Mouse (Mus musculus): ENCODE data around the gene Iqschfp.

The Iqschfp gene

GRCm38 (mm10) chr3:68243239-68243638 lies 351.2 kb downstream of the Iqschfp start:
- no peak for DNase-seq

GRCm38 (mm10) chr3:68246154-68246553 lies 354.1 kb downstream of the Iqschfp start:
- peak; percentile 42 for DNase-seq

- DNase-seq = peak; percentile 10
Measured at GRCm38 (mm10) chr3:68250589-68250988, 358.6 kb downstream of the Iqschfp start.

GRCm38 (mm10) chr3:68252335-68252734 lies 360.3 kb downstream of the Iqschfp start:
- DNase-seq = no peak

DNA sequence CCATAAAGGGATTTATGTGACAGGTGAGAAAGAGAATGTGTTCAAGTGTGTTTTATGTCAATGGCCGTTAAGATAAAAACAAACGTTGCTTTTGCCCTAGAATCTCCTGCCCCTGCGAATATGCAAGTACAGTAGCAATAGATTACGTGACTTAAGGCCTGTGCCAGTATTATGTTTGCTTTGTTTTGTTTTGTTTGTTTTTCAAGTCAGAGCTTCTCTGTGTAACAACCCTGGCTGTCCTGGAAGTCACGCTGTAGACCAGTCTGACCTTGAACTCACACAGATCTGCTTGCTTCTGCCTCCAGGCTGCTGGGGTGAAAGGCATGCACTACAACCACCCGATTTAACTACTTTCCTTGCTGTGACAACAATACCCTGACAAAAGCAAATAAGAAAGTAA lies 370.3 kb downstream of the Iqschfp start:
- DNase-seq = no peak

- DNase-seq = no peak
Measured at GRCm38 (mm10) chr3:68267905-68268304, 375.9 kb downstream of the Iqschfp start.

DNA sequence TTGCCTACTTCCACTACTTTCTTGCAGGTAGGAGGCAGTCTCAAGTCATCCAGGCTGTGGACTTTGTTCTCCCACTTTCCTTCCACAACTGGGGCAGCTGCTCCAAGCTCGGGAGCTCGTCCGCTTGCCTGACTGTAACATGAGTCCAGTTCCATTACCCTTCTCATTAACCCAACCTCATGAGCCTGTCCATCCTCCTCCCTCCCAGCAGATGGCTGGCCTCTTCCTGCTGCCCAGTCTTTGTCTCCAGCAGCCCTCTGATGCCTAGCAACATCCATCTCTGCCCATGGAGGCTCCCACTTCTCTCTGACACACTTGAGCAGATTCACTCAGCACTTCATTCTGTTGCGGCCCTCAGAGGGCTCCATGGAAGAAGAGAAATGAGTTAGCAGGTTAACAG lies 377.2 kb downstream of the Iqschfp start:
- no peak for DNase-seq

- DNase-seq = no peak
Measured at GRCm38 (mm10) chr3:68270246-68270645, 378.2 kb downstream of the Iqschfp start.

GRCm38 (mm10) chr3:68271457-68271856 lies 379.4 kb downstream of the Iqschfp start:
- no peak for DNase-seq

GRCm38 (mm10) chr3:68271881-68272280 lies 379.8 kb downstream of the Iqschfp start:
- no peak for DNase-seq

- DNase-seq = no peak
Measured at GRCm38 (mm10) chr3:68282844-68283594, 391.0 kb downstream of the Iqschfp start.

DNA sequence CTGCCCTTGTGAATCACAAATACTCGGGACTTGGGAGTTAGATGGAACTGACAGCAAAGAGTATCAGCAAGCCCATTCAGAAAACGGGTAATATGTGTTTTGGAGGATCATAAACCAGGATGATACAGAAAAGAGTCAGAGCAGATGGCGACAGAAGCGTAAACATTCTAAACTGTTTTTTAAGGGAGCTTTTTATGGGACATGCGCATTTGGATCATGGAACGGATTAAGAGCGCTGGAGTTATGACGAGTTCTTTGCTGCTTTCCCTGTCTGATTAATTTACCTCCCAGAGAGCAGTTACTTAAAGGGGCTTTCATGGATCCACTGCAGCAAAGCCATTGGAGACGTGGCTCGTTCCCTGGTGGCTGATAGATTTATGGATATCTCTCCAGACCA lies 391.6 kb downstream of the Iqschfp start:
- no peak for DNase-seq

GRCm38 (mm10) chr3:68284500-68284899 lies 392.5 kb downstream of the Iqschfp start:
- DNase-seq = no peak

DNA sequence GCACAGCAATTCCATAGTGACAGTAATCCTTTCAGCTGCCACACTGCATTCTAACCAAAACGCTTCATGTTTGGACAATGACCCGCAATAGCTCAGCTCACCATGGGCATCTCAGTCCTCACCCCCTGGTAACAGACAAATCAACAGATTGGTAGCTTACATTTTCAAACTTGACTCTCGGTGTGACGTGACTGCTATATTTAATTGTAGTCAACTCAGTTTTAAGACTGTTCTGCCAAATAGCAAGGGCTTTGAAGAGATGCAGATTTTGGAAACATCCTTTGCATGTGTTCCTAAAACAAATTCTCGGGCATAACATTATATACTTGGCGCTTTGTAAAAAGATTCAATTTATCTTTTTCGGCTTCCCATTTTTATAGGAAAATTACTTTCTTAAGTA lies 404.7 kb downstream of the Iqschfp start:
- DNase-seq = no peak

DNA sequence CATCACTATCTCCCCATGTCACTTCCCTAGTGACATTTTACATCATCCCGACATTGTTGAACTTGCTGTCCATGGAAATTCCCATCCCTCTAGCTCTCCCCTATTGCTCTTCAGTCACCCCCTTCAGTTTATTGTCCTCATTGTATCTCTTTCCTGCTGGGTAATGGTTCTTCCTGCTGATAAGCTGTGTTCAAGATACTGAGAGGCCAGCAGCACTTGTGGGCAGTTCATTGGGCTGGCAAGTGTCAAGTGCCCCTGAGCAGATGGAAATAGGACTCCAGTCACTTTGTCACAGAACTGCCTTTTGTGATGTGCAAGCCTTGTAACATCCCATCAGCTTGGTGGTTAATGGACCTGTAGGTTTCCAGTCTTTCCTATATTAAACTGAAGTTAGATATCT lies 413.6 kb downstream of the Iqschfp start:
- no peak for DNase-seq

GRCm38 (mm10) chr3:68306726-68307125 lies 414.7 kb downstream of the Iqschfp start:
- no peak for DNase-seq

- DNase-seq = no peak
Measured at GRCm38 (mm10) chr3:68325575-68325974, 433.5 kb downstream of the Iqschfp start.

- no peak for DNase-seq
Measured at GRCm38 (mm10) chr3:68332515-68332914, 440.5 kb downstream of the Iqschfp start.

DNA sequence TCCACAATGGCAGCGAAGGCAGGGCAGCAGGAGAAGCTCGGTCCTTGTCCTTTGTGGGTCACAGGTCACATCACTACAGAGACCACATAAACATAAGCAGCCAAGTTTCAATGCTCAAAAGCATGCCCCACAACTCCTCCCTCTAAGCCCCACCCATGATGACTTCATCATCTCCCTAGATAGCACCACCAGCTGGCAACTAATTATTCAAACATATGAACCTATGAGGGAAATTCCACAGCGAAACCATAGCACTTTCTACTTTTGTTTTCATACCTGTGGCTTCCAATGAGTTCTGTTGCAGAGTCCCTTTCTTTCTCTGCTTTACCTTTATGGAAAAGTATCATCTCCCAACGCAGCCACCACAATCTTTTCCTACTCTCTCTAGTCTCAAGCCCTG lies 443.5 kb downstream of the Iqschfp start:
- no peak for DNase-seq

DNA sequence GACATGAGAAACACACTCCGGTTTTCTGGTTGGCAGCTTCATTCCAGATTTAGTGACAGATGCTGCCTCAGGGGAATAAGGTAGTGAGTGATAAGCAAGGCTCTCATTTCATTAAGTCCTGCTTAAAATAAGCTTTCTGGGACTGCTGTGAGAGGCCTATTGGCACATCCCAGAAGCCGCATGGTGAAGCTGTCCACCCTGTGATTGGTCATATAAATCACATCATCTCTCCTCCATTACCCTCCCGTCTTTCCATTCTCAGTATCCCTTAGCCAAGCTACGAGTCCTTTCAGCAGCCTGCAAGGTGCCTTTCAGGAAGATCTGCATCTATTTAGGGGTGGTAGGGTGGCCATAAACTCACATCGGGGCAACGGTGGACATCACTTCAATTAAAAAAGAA lies 458.6 kb downstream of the Iqschfp start:
- no peak for DNase-seq

GRCm38 (mm10) chr3:68351461-68351860 lies 459.4 kb downstream of the Iqschfp start:
- no peak for DNase-seq

GRCm38 (mm10) chr3:68352961-68353360 lies 460.9 kb downstream of the Iqschfp start:
- no peak for DNase-seq

GRCm38 (mm10) chr3:68353492-68353891 lies 461.5 kb downstream of the Iqschfp start:
- DNase-seq = no peak

- DNase-seq = no peak
Measured at GRCm38 (mm10) chr3:68356516-68356915, 464.5 kb downstream of the Iqschfp start.

DNA sequence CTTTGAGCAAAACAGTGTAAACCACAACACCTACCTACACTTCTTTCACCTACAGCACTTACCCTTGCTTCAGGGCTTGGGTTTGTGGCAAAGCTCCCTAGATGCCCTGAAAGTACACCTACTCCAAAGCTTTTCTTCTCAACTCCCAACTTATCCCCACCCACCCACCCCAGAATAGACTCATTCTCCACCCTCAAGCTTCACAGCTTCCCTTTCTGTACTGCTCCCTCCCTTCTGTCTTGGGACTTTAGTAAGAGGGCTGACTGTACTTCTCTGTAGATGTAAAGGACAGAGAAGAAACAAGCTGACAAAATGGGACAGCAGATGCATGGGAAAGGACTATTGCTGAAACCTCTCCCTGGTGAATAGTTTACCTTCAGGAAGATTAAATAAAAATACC lies 476.0 kb downstream of the Iqschfp start:
- no peak for DNase-seq
